Mouse (Mus musculus) adrenal gland (tissue): ENCODE data around the gene Pspc1.

Experiments used
- intact Hi-C: fragments of 180-260 bp; cut with DNase I; formaldehyde crosslinking; loops from one replicate; pipeline ENCODE4 v1.15.1; 2025

Gene Pspc1

GRCm38 (mm10) chr14:56702644-56703043, 75.5 kb downstream of the Pspc1 start:
- intact Hi-C loops: no loop called here

- intact Hi-C loops: no loop called here
Observed at GRCm38 (mm10) chr14:56697836-56698235, 80.3 kb downstream of the Pspc1 start.

GRCm38 (mm10) chr14:56695495-56695894, 82.6 kb downstream of the Pspc1 start:
- intact Hi-C loops: no loop called here

- intact Hi-C loops: loop anchor here (10.0 kb wide), 1 partner anchor 95 kb away; no protein-coding TSS in a partner anchor
Observed at GRCm38 (mm10) chr14:56689766-56690165, 88.3 kb downstream of the Pspc1 start.

- intact Hi-C loops: loop anchor here (10.0 kb wide), 1 partner anchor 94 kb away; no protein-coding TSS in a partner anchor
Observed at GRCm38 (mm10) chr14:56689116-56689515, 89.0 kb downstream of the Pspc1 start.

- intact Hi-C loops: loop anchor here (10.0 kb wide), 1 partner anchor 91 kb away; no protein-coding TSS in a partner anchor
Observed at GRCm38 (mm10) chr14:56685426-56685825, 92.7 kb downstream of the Pspc1 start.
